Mouse (Mus musculus): ENCODE results near the gene Gucy2d. TPM values are rescaled to one million over a fixed set of nuclear protein-coding genes. Genes with fewer than 3 reads are reported as not detected.

Gucy2d gene
- polyA plus RNA-seq, 1 experiment = not detected

DNA sequence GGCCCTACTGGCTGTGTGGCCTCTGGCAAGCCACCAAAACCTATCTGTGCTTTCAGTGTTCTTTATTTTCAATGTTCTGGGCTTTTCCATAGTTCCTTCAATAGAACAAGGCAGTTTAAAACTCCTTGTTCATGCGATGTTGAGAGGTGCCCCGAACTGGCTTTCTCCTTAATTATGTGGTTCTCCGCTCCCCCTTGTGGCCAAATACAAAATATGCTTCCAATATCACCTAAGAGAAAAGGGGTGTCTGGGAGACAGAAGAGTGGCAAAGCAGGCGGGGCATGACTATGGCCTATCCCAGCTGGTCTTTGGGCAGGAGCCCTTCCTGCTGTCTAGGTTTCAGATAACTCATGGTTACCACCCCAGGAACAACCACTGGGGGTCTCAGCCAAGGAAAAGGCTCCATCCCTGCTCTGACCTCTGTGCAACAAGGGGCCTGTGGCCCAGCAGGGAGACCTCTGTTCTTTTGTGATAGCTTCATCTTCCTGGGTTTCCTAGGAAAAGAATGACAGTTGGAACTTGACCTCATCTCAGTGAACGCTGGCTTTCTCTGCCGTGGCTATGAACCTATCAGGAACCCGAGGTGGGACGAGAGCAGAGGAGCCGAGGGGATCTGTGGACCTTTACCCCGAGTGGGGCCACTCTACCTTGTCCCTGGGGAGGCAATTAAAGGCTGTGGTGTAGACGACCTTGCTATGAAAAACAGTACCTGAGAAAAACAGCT is 7.5 kb downstream of the Gucy2d start:
- no peak for DNase-seq (ENCODE audit: low read depth)

GRCm38 (mm10) chr7:98448309-98448630 is 8.1 kb downstream of the Gucy2d start:
- DNase-seq (ENCODE audit: low read depth) = no peak

DNA sequence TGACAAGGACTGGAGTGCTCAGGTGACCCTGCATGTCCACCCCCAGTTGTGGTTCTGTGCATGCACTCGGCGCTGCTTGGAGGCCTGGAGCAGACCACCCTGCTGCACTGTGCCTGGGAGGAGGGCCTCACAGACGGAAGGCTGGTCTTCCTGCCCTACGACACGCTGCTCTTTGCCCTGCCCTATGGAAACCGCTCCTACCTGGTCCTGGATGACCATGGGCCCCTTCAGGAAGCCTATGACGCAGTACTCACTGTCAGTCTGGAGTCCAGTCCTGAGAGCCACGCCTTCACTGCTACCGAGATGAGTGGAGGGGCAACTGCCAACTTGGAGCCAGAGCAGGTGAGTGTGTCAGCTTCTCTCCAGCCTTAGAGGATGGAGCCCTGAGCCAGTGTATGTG is 9.5 kb downstream of the Gucy2d start:
- DNase-seq (ENCODE audit: low read depth) = no peak

DNA sequence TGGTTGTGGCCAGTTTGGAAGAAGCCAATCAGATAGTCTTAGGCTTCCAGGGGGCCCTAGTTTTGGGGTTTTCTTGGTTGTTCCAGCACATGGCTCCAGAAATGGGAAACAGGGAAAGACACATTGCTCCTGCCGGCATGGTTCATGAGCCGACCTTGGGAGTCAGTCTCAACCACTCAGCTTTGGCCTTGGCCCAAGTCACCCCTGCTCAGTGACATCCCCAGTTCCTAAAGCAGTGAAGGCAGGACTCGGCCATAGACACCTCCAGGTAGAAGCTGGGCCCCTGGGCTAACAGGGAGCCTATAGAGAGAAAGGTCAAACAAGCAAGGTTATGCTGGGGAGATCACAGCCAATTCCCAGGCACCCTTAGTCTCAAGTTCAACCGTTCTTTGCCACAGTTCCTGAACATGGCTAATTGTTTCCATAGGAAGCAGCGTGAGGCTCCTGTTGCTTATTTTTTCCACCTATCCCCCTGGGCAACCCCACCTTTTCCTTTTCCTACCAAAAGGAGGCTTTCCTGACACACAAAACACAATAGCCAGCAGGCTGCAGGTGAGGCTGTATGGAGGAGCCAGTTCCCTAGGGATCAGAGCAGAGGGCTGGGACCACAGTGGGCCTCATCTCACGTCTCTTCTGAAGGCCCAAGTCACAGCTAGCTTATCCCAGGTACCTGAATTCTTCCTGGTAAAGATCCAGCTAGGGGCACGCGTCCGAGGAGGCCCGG is 14.3 kb downstream of the Gucy2d start:
- DNase-seq (ENCODE audit: low read depth) = no peak

GRCm38 (mm10) chr7:98460319-98460718 is 20.1 kb downstream of the Gucy2d start:
- no peak for DNase-seq (ENCODE audit: low read depth)

GRCm38 (mm10) chr7:98469089-98469488 is 28.9 kb downstream of the Gucy2d start:
- no peak for DNase-seq (ENCODE audit: low read depth)

DNA sequence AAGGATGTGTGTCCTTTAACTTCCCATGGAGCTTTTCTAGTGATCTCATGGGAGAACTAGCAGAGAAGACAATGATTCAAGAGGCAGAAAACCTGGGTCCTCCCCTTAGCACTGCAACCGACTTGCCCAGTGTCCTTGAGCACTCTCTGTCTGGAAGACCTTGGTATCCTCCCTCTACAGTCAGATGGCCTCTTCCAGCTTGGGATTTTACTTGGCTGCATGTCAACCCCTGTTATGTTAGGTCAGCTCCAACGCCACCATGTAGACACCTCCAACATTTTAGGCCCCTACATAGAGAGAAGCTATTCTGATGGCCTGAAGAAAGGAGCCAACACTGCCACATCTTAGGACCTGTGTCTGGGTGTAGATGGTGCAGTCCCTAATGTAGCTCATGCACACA is 32.3 kb downstream of the Gucy2d start:
- DNase-seq (ENCODE audit: low read depth) = no peak

GRCm38 (mm10) chr7:98474558-98474957 is 34.3 kb downstream of the Gucy2d start:
- DNase-seq (ENCODE audit: low read depth) = no peak

GRCm38 (mm10) chr7:98477153-98477552 is 36.9 kb downstream of the Gucy2d start:
- DNase-seq (ENCODE audit: low read depth) = no peak

DNA sequence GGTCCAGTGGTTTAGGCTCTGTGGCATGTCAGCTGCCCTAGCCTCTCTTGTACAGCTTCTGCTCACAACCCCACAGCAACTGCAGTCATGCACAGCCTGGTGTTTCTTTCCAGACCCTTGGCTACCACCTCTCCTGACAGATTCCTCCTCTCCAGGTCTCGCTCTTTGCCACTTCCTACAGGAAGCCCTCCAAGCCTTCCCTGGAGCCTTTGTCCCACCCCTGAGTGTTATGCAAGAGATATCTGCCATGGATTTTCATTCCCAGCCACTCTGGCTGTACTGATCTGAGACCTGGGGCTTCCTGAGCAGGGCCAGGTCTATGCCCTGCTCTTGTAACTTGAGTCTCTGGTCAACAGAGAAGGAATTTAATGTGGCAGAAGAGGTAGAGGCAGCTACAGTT is 40.3 kb downstream of the Gucy2d start:
- DNase-seq (ENCODE audit: low read depth) = no peak

GRCm38 (mm10) chr7:98481066-98481734 is 41.0 kb downstream of the Gucy2d start:
- no peak for DNase-seq (ENCODE audit: low read depth)

DNA sequence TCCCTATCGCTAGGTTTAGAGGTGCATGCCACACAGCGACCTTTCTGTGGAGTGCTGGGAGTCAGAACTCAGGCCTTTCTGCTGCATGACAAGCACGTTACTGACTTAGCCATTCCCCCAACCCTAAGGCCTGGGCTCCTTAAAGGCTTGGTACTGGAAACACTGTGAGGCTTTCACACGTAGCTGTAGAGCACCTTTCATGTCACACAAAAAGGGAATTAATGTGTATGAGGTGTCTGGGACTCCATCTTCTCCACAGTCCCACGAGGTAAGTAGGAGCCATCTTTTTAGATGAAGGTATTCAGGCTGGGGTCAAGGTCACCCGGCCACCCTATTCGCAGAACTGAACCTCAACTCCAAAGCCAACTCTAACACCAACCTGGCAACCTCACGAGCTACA is 41.6 kb downstream of the Gucy2d start:
- no peak for DNase-seq (ENCODE audit: low read depth)

DNA sequence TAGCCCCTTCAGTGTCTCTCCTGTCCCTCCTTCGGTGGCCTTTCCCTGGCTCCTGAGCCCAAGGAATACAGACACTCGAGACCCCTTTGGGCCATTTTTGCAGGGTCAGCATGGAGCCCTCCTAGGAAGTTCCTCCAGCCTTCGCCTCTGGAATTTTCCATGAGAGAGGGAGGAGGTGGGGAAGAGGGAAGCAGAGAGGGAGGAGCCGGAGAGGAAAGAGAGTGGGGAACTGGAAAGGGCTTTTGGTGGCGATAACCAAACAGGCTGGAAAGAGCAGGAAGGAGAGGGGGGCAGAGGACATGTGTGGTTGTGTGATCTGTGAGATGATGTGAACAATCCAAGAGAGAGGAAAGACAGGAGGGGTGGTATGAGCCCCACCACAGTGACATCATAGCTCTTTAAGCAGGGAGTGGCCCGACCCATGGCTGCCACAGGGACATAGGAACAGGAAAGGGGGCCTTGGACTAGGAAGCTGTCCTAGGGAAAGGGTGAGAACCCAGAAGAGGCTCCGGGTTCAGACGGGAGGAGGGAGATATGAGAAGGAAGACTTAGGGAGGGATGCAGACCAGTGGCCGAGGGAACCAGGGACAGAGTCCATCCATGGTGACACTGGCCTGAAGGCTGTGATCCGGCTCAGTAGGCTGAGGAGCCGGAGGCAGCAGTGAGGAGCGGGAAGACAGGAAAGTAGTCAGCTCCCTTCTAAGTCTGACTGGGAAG is 42.5 kb downstream of the Gucy2d start:
- no peak for DNase-seq (ENCODE audit: low read depth)

GRCm38 (mm10) chr7:98483268-98483607 is 43.0 kb downstream of the Gucy2d start:
- no peak for DNase-seq (ENCODE audit: low read depth)

GRCm38 (mm10) chr7:98484878-98485277 is 44.7 kb downstream of the Gucy2d start:
- no peak for DNase-seq (ENCODE audit: low read depth)

GRCm38 (mm10) chr7:98485508-98485907 is 45.3 kb downstream of the Gucy2d start:
- DNase-seq (ENCODE audit: low read depth) = no peak

DNA sequence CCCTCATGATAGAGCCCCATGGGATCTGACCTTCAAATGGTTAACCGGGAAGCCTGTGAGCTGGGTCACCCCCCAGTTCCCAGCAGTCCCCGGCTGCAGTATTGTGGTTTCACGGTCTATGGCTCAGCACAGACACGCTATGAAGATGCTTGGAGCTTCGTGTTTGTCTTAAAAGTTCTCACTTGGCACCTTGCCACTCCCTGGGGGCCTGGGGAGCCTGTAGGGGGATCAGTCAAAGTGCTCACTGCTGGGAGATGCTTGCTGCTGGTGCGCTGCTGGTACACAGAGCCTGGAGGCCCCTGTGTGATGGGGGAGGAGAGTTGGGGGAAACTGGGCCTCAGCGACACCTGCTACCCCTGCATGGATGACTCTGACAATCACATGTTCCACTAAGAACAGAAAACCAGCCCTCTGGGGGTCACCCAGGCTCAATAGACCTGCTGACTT is 46.3 kb downstream of the Gucy2d start:
- DNase-seq (ENCODE audit: low read depth) = no peak

GRCm38 (mm10) chr7:98487202-98487980 is 47.2 kb downstream of the Gucy2d start:
- no peak for DNase-seq (ENCODE audit: low read depth)

GRCm38 (mm10) chr7:98488398-98489130 is 48.3 kb downstream of the Gucy2d start:
- DNase-seq (ENCODE audit: low read depth) = no peak

DNA sequence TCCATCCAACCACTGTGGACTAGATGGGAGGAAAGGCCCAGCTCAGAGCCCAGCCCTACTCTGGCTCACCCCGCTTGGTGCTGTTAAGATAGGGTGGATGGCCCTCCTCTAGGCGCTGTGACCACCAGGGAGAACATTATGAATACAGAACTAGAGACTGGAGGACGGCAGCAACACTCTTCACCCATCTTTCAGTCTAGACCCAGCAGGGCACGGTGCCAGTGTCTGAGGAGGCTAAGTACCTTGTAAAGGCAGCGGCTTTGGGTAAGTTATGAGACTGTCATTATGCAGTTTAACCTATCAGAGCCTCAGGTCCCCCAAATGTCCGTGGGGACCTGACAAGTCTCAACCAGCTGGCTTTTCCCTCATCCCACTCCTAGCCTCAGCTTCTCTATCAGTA is 48.9 kb downstream of the Gucy2d start, which contains the start of gene Lrrc32:
Lrrc32 (plus strand) TSS at position 153 of the 400 bp plus-strand sequence.
- DNase-seq (ENCODE audit: low read depth) = no peak

GRCm38 (mm10) chr7:98489623-98490084 is 49.4 kb downstream of the Gucy2d start:
- DNase-seq (ENCODE audit: low read depth) = no peak
